Mouse (Mus musculus): ENCODE results near the gene Szt2.

Szt2 gene

GRCm38 (mm10) chr4:118409142-118409900, at the start of gene Szt2, which contains the start of gene Med8:
Gene Szt2, minus strand, starts transcription at chr4:118409273.
Gene Med8, plus strand, starts transcription at chr4:118409337.
- peak; percentile 85 to 88 for DNase-seq (ENCODE audit: low spot score in 2 of 2)

- no peak for DNase-seq (ENCODE audit: low spot score in 2 of 2)
Observed at GRCm38 (mm10) chr4:118457345-118457975, 48.4 kb upstream of the Szt2 start, which contains the start of gene Mpl. Gene Mpl, minus strand, starts transcription at chr4:118457513.

GRCm38 (mm10) chr4:118446415-118447153, 37.5 kb upstream of the Szt2 start:
- no peak for DNase-seq (ENCODE audit: low spot score in 2 of 2)

GRCm38 (mm10) chr4:118445781-118446414, 36.8 kb upstream of the Szt2 start:
- peak in 1 of 2 experiments; percentile 33 for DNase-seq (ENCODE audit: low spot score in 2 of 2)

GRCm38 (mm10) chr4:118445088-118445487, 36.0 kb upstream of the Szt2 start:
- DNase-seq (ENCODE audit: low spot score in 2 of 2) = no peak

- no peak for DNase-seq (ENCODE audit: low spot score in 2 of 2)
Observed at GRCm38 (mm10) chr4:118437829-118438253, 28.8 kb upstream of the Szt2 start.

- DNase-seq (ENCODE audit: low spot score in 2 of 2) = peak; percentile 92
Observed at GRCm38 (mm10) chr4:118436820-118437603, 27.9 kb upstream of the Szt2 start, which contains the start of gene Cdc20. Gene Cdc20, minus strand, starts transcription at chr4:118437352.

GRCm38 (mm10) chr4:118432332-118432731, 23.3 kb upstream of the Szt2 start:
- DNase-seq (ENCODE audit: low spot score in 2 of 2) = no peak

GRCm38 (mm10) chr4:118429215-118429895, 20.3 kb upstream of the Szt2 start:
- peak in 1 of 2 experiments; percentile 41 for DNase-seq (ENCODE audit: low spot score in 2 of 2)

GRCm38 (mm10) chr4:118428531-118429214, 19.6 kb upstream of the Szt2 start:
- DNase-seq (ENCODE audit: low spot score in 2 of 2) = no peak

- peak; percentile 92 to 95 for DNase-seq (ENCODE audit: low spot score in 2 of 2)
Observed at GRCm38 (mm10) chr4:118427768-118428451, 18.8 kb upstream of the Szt2 start, which contains the start of gene Elovl1. Gene Elovl1, plus strand, starts transcription at chr4:118428093.

GRCm38 (mm10) chr4:118427415-118427767, 18.3 kb upstream of the Szt2 start:
- no peak for DNase-seq (ENCODE audit: low spot score in 2 of 2)

GRCm38 (mm10) chr4:118425374-118425773, 16.3 kb upstream of the Szt2 start:
- DNase-seq (ENCODE audit: low spot score in 2 of 2) = no peak

GRCm38 (mm10) chr4:118424541-118425160, 15.6 kb upstream of the Szt2 start:
- DNase-seq (ENCODE audit: low spot score in 2 of 2) = no peak

GRCm38 (mm10) chr4:118421384-118421783, 12.3 kb upstream of the Szt2 start:
- no peak for DNase-seq (ENCODE audit: low spot score in 2 of 2)

- no peak for DNase-seq (ENCODE audit: low spot score in 2 of 2)
Observed at GRCm38 (mm10) chr4:118417112-118417797, 8.2 kb upstream of the Szt2 start.

- DNase-seq (ENCODE audit: low spot score in 2 of 2) = no peak
Observed at GRCm38 (mm10) chr4:118416329-118416728, 7.3 kb upstream of the Szt2 start.

- DNase-seq (ENCODE audit: low spot score in 2 of 2) = no peak
Observed at GRCm38 (mm10) chr4:118415779-118416178, 6.7 kb upstream of the Szt2 start.
